Mouse (Mus musculus) embryo, embryonic 11 days (tissue): ENCODE data around the gene Slc22a8.

ENCODE experiments used
- DNase-seq: peaks from one replicate; pipeline ENCODE4 v3.0.0-alpha.2; 2015

Slc22a8 gene

GRCm38 (mm10) chr19:8601922-8602321, 10.9 kb downstream of the Slc22a8 start:
- DNase-seq = no peak

- DNase-seq = no peak
Measured at GRCm38 (mm10) chr19:8602914-8603313, 11.9 kb downstream of the Slc22a8 start.

- DNase-seq = no peak
Measured at GRCm38 (mm10) chr19:8604536-8605240, 13.6 kb downstream of the Slc22a8 start.

GRCm38 (mm10) chr19:8605241-8605558, 14.1 kb downstream of the Slc22a8 start:
- no peak for DNase-seq

GRCm38 (mm10) chr19:8611358-8612123, 20.5 kb downstream of the Slc22a8 start:
- no peak for DNase-seq

GRCm38 (mm10) chr19:8613111-8613510, 22.1 kb downstream of the Slc22a8 start:
- DNase-seq = no peak

- peak; percentile 32 for DNase-seq
Measured at GRCm38 (mm10) chr19:8614343-8614742, 23.3 kb downstream of the Slc22a8 start.

GRCm38 (mm10) chr19:8616314-8616713, 25.3 kb downstream of the Slc22a8 start:
- no peak for DNase-seq

- peak; percentile 5 for DNase-seq
Measured at GRCm38 (mm10) chr19:8617904-8618303, 26.9 kb downstream of the Slc22a8 start, which contains the start of gene Slc22a6. Slc22a6 (plus strand) TSS chr19:8618039.

- DNase-seq = no peak
Measured at GRCm38 (mm10) chr19:8621098-8621497, 30.0 kb downstream of the Slc22a8 start.

GRCm38 (mm10) chr19:8630249-8630648, 39.2 kb downstream of the Slc22a8 start:
- DNase-seq = peak; percentile 28

- no peak for DNase-seq
Measured at GRCm38 (mm10) chr19:8630826-8631225, 39.8 kb downstream of the Slc22a8 start.

- no peak for DNase-seq
Measured at GRCm38 (mm10) chr19:8632029-8632428, 41.0 kb downstream of the Slc22a8 start.

GRCm38 (mm10) chr19:8642086-8642485, 51.0 kb downstream of the Slc22a8 start:
- DNase-seq = no peak

GRCm38 (mm10) chr19:8646393-8646792, 55.3 kb downstream of the Slc22a8 start:
- DNase-seq = no peak

GRCm38 (mm10) chr19:8655833-8656232, 64.8 kb downstream of the Slc22a8 start:
- no peak for DNase-seq

- DNase-seq = no peak
Measured at GRCm38 (mm10) chr19:8656341-8656740, 65.3 kb downstream of the Slc22a8 start.
